Mouse (Mus musculus): ENCODE measurements around the gene Lnx1.

DNA sequence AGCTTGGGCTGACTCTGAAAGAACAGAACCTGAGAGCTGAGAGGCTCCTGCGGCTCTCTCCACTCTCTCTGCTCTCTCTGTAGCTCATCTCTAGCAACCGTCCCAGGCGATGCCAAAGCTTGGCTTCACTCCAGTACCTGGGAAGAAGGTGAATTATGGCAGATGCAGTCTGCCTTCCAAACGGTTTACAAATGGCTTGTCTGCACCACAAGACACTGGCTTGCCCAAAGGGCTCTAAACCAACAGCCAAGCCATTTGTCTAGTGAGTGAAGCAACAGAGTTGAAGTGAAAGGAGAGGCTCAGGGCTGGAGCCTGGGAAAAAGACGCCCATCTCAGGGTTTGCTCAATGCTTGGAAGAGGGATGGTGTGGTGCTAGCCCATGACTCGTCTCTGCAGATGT is 25.5 kb upstream of the Lnx1 start:
- TF ChIP-seq CTCF (IDR thresholded peaks at IDR 0.05) (no peak), EP300 (IDR thresholded peaks at IDR 0.05) (no peak)

All from lung, postnatal 0 days (tissue).